Mouse (Mus musculus): Measurements from ENCODE around the gene Nrgn. TPM values are rescaled to one million over a fixed set of nuclear protein-coding genes. Genes with fewer than 3 reads are reported as not detected.

Gene Nrgn
- 3.5 and 3.8 TPM in 2 replicates for polyA plus RNA-seq (2014; fragmentation: Nextera tagmentation; extraction: Ambion mirVana)

DNA sequence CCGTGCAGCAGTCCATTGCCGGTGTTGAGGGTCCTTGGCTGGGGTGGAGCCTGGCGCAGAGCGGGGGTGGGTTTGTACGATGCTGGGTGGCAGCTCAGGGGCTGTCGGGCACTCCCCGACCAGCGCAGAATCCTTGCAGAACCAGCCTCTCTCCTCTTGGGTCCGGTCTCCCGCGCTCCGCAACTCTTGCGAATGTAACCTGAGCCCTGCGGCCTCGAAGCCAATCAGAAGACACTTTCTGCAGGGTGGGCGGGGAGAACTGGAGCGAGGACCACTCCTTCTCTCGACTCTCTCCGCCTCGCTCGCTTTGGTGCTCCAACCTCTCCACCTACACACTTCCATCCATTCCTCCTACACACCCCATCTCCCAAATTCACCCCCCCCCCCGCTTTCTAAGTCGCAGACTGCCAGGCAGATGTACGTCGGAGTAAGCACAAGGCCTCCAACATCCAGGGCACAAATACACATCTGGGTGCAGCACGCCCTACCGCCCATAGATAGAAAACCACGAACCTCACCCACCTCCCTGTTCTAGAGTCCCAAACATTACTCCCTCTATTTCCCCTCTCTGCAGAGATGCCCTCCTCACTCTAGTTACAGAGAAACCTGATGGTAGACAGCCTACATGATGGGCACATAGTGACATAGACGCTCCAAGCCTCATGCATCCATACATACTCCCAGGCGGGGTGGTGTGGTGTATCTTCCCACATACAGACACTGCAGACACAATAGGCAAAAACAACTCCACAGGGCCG lies at the start of gene Nrgn:
Gene Nrgn, minus strand, starts transcription at position 369 of the 758 bp plus-strand sequence.
- peak within 1 kb of the TSS; percentile 88 for H3K4me2 ChIP-seq (ENCODE audit: low read length)
- peak within 1 kb of the TSS; percentile 43 to 52 for H3K4me3 ChIP-seq (ENCODE audit: control insufficient read depth in 1 of 2, insufficient read depth in 1 of 2, low read depth in 1 of 2, low read length in 2 of 2)
- peak within 1 kb of the TSS; percentile 56 for H3K9ac ChIP-seq (ENCODE audit: low read length)
- H3K27ac ChIP-seq (replicated peaks in 1 of 2; ENCODE audit: control insufficient read depth in 1 of 2, insufficient read depth in 1 of 2, low read depth in 2 of 2, low read length in 2 of 2), result no peak within 1 kb of the TSS
- H3K36me3 ChIP-seq (ENCODE audit: control insufficient read depth, insufficient read depth, low read length), result no peaks in the 10 kb centered on the region
- H3K27me3 ChIP-seq (ENCODE audit: control insufficient read depth, insufficient read depth, low read length), result peaks cover 54% of the 10 kb centered on the region
- H3K9me3 ChIP-seq (ENCODE audit: control insufficient read depth, low read length), result no peaks in the 10 kb centered on the region
- WGBS, result 4% methylated on average over 30 of the region's 31 CpGs
- peaks cover 10 to 18% of the 10 kb centered on the region in 2 experiments; a peak in 3 of 4 replicates for H3K4me1 ChIP-seq (ENCODE audit: control insufficient read depth in 2 of 2, insufficient read depth in 2 of 2, low read length in 2 of 2)
- ATAC-seq (ENCODE audit: insufficient number of reproducible peaks, insufficient read depth, low FRiP score, low read depth), result peak; percentile 83

DNA sequence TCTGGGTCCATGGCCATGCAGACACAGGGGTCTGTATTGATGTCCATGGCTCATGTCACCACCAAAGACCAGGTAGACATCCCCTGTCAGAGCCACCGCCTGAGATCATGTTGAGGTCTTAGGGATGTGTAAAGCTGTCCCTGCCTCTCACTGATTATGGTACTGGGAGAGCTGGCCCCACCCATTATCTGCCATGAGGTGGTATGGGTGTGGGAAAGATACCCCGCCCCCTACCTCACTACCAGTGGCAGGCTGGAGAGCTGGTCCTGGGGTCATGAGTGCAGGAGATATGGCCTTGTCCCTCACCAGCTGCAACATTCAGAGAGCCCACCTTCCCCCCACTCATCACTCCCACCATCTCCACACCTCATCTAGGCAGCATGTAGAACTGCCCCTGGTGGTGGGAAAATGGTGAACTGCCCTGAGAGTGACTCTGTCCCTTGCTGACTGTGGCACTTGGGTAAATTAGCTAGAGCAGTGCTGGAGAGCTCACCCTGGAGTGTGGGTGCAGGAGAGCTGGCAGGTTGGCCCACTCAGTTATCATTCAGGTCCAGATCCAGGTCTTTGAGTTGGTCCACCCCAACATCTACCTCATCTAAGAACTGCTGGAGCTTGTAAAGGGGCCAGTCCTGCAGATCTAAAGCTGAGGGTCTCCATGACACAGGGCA lies 48.0 kb upstream of the Nrgn start:
- Histone ChIP-seq H3K9me3 (ENCODE audit: control insufficient read depth, low read length) (no peaks in the 10 kb centered on the region), H3K4me2 (ENCODE audit: low read length) (no peak overlapping the region), H3K36me3 (ENCODE audit: control insufficient read depth, insufficient read depth, low read length) (no peaks in the 10 kb centered on the region), H3K4me1 (ENCODE audit: control insufficient read depth in 2 of 2, insufficient read depth in 2 of 2, low read length in 2 of 2) (no peaks in the 10 kb centered on the region), H3K27ac (replicated peaks in 1 of 2; ENCODE audit: control insufficient read depth in 1 of 2, insufficient read depth in 1 of 2, low read depth in 2 of 2, low read length in 2 of 2) (no peak overlapping the region), H3K27me3 (ENCODE audit: control insufficient read depth, insufficient read depth, low read length) (no peaks in the 10 kb centered on the region), H3K4me3 (ENCODE audit: control insufficient read depth in 1 of 2, insufficient read depth in 1 of 2, low read depth in 1 of 2, low read length in 2 of 2) (no peak overlapping the region), H3K9ac (ENCODE audit: low read length) (no peak overlapping the region)
- no peak for ATAC-seq (ENCODE audit: insufficient number of reproducible peaks, insufficient read depth, low FRiP score, low read depth)
- WGBS, result 70% methylated on average over 2 of the region's 2 CpGs

DNA sequence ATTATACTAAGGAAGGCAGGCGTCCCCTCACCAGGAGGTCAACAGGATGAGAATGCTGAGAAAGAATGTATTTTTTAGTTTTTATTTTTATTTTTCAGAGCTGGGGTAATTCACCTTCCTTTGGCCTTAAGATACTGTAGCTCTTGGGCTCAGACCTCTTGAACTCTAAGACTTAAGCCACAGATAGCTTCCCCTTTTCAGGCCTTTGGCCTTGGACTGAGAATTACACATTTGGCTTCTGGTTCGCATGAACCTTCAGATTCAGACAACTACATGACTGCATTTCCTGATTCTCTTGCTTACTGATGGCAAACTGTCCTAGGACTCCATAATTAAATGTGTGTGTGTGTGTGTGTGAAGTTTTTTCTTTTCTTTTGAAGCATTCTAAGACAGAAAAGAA lies 45.9 kb upstream of the Nrgn start:
- H3K27ac ChIP-seq (replicated peaks in 1 of 2; ENCODE audit: control insufficient read depth in 1 of 2, insufficient read depth in 1 of 2, low read depth in 2 of 2, low read length in 2 of 2), result no peak overlapping the region
- no peaks in the 10 kb centered on the region for H3K9me3 ChIP-seq (ENCODE audit: control insufficient read depth, low read length)
- no peaks in the 10 kb centered on the region for H3K36me3 ChIP-seq (ENCODE audit: control insufficient read depth, insufficient read depth, low read length)
- ATAC-seq (ENCODE audit: insufficient number of reproducible peaks, insufficient read depth, low FRiP score, low read depth), result no peak
- WGBS, result 94% methylated on average over 2 of the region's 2 CpGs
- no peak overlapping the region for H3K9ac ChIP-seq (ENCODE audit: low read length)
- no peak overlapping the region for H3K4me3 ChIP-seq (ENCODE audit: control insufficient read depth in 1 of 2, insufficient read depth in 1 of 2, low read depth in 1 of 2, low read length in 2 of 2)
- H3K27me3 ChIP-seq (ENCODE audit: control insufficient read depth, insufficient read depth, low read length), result no peaks in the 10 kb centered on the region
- H3K4me2 ChIP-seq (ENCODE audit: low read length), result no peak overlapping the region
- H3K4me1 ChIP-seq (ENCODE audit: control insufficient read depth in 2 of 2, insufficient read depth in 2 of 2, low read length in 2 of 2), result no peaks in the 10 kb centered on the region

DNA sequence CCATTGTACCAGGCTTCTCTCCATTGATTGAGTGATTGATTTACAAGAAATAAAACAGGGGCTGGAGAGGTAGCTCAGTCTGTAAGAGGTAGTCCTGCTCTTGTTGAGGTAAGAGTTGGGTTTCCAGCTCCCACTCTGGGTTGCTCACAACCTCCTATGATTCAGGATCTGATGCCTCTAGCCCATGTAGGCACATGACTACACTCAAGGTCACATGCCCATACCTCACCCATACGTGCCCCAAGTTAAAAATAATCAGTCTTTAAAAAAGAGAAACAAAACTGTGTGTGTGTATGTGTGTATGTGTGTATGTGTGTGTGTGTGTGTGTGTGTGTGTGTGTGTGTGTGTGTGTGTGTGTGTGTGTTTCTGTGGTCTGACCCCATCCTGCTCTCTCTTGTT lies 42.9 kb upstream of the Nrgn start:
- H3K27ac ChIP-seq (replicated peaks in 1 of 2; ENCODE audit: control insufficient read depth in 1 of 2, insufficient read depth in 1 of 2, low read depth in 2 of 2, low read length in 2 of 2), result no peak overlapping the region
- no peak overlapping the region for H3K9ac ChIP-seq (ENCODE audit: low read length)
- WGBS, result 52% methylated on average over 1 of the region's 1 CpGs
- no peaks in the 10 kb centered on the region for H3K27me3 ChIP-seq (ENCODE audit: control insufficient read depth, insufficient read depth, low read length)
- no peak overlapping the region for H3K4me2 ChIP-seq (ENCODE audit: low read length)
- no peak for ATAC-seq (ENCODE audit: insufficient number of reproducible peaks, insufficient read depth, low FRiP score, low read depth)
- H3K4me1 ChIP-seq (ENCODE audit: control insufficient read depth in 2 of 2, insufficient read depth in 2 of 2, low read length in 2 of 2), result no peaks in the 10 kb centered on the region; a peak in 1 of 4 replicates
- H3K9me3 ChIP-seq (ENCODE audit: control insufficient read depth, low read length), result no peaks in the 10 kb centered on the region
- no peaks in the 10 kb centered on the region for H3K36me3 ChIP-seq (ENCODE audit: control insufficient read depth, insufficient read depth, low read length)
- H3K4me3 ChIP-seq (ENCODE audit: control insufficient read depth in 1 of 2, insufficient read depth in 1 of 2, low read depth in 1 of 2, low read length in 2 of 2), result no peak overlapping the region

DNA sequence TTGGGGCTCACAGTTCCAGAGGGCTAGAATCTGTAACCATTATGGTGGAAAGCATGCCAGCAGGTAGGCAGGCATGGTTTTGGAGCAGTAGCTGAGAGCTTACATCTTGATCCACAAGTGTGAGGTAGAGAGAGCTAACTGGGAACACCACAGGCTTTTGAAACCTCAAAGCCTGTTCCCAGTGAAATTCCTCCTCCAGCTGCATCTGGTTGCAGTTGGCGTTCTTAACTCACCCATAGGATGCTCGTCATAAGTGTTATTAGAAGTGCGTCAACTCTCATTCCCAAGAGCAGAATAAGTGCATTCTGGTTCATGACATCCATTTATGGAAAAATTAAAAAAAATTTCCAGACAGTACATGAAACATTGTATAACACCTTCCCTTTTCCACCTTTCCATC lies 41.0 kb upstream of the Nrgn start:
- Histone ChIP-seq H3K4me2 (ENCODE audit: low read length) (no peak overlapping the region), H3K27me3 (ENCODE audit: control insufficient read depth, insufficient read depth, low read length) (no peaks in the 10 kb centered on the region), H3K36me3 (ENCODE audit: control insufficient read depth, insufficient read depth, low read length) (no peaks in the 10 kb centered on the region), H3K27ac (replicated peaks in 1 of 2; ENCODE audit: control insufficient read depth in 1 of 2, insufficient read depth in 1 of 2, low read depth in 2 of 2, low read length in 2 of 2) (no peak overlapping the region), H3K4me1 (ENCODE audit: control insufficient read depth in 2 of 2, insufficient read depth in 2 of 2, low read length in 2 of 2) (no peaks in the 10 kb centered on the region; a peak in 1 of 4 replicates), H3K4me3 (ENCODE audit: control insufficient read depth in 1 of 2, insufficient read depth in 1 of 2, low read depth in 1 of 2, low read length in 2 of 2) (no peak overlapping the region), H3K9me3 (ENCODE audit: control insufficient read depth, low read length) (no peaks in the 10 kb centered on the region), H3K9ac (ENCODE audit: low read length) (no peak overlapping the region)
- WGBS, result 91% methylated on average over 3 of the region's 3 CpGs
- ATAC-seq (ENCODE audit: insufficient number of reproducible peaks, insufficient read depth, low FRiP score, low read depth), result no peak

DNA sequence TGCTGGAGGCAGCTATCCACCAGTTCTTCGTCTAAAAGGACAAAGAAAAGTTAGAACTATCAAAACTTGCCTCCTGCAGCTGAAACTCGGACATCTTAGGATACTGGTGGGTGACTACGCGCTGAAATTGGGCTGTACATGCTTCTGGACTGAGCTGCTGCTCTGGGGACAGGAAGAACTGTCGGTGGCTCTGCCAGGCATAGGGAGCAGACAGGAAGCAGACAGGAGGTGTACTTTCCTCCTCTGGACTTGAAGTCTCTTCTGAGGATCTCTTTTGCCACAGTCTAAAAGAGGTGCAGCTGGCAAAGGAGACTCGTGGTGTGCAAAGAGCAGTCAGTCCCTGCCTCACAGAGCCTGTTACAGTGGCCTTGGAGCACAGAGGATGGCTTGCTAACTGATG lies 39.9 kb upstream of the Nrgn start:
- WGBS, result 43% methylated on average over 6 of the region's 6 CpGs
- H3K9ac ChIP-seq (ENCODE audit: low read length), result no peak overlapping the region
- H3K27me3 ChIP-seq (ENCODE audit: control insufficient read depth, insufficient read depth, low read length), result no peaks in the 10 kb centered on the region
- no peaks in the 10 kb centered on the region for H3K36me3 ChIP-seq (ENCODE audit: control insufficient read depth, insufficient read depth, low read length)
- no peak overlapping the region for H3K4me3 ChIP-seq (ENCODE audit: control insufficient read depth in 1 of 2, insufficient read depth in 1 of 2, low read depth in 1 of 2, low read length in 2 of 2)
- no peaks in the 10 kb centered on the region; a peak in 1 of 4 replicates for H3K4me1 ChIP-seq (ENCODE audit: control insufficient read depth in 2 of 2, insufficient read depth in 2 of 2, low read length in 2 of 2)
- no peaks in the 10 kb centered on the region for H3K9me3 ChIP-seq (ENCODE audit: control insufficient read depth, low read length)
- H3K27ac ChIP-seq (replicated peaks in 1 of 2; ENCODE audit: control insufficient read depth in 1 of 2, insufficient read depth in 1 of 2, low read depth in 2 of 2, low read length in 2 of 2), result no peak overlapping the region
- no peak overlapping the region for H3K4me2 ChIP-seq (ENCODE audit: low read length)
- no peak for ATAC-seq (ENCODE audit: insufficient number of reproducible peaks, insufficient read depth, low FRiP score, low read depth)

DNA sequence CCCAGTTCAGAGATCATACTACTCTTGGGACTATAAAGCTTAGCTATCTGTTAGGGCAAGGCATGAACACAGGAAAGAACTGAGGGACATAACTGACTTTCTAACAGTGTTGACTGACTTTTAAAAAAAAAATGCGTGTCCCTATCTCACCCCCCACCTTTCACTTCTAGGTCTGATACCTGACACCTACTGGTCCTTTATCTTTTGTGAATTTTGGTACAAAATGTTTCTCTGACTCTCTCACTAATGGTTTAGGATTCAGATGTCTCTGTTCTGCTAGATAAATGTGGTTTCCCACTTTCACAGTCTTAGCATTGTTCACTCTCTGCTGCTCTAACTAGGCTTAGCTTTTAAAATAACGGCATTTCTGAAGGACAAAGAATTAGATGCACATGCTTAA lies 39.3 kb upstream of the Nrgn start:
- Histone ChIP-seq H3K27me3 (ENCODE audit: control insufficient read depth, insufficient read depth, low read length) (no peaks in the 10 kb centered on the region), H3K36me3 (ENCODE audit: control insufficient read depth, insufficient read depth, low read length) (no peaks in the 10 kb centered on the region), H3K4me3 (ENCODE audit: control insufficient read depth in 1 of 2, insufficient read depth in 1 of 2, low read depth in 1 of 2, low read length in 2 of 2) (no peak overlapping the region), H3K4me1 (ENCODE audit: control insufficient read depth in 2 of 2, insufficient read depth in 2 of 2, low read length in 2 of 2) (no peaks in the 10 kb centered on the region; a peak in 1 of 4 replicates), H3K9ac (ENCODE audit: low read length) (no peak overlapping the region), H3K27ac (replicated peaks in 1 of 2; ENCODE audit: control insufficient read depth in 1 of 2, insufficient read depth in 1 of 2, low read depth in 2 of 2, low read length in 2 of 2) (no peak overlapping the region), H3K4me2 (ENCODE audit: low read length) (no peak overlapping the region), H3K9me3 (ENCODE audit: control insufficient read depth, low read length) (no peaks in the 10 kb centered on the region)
- 59% methylated on average over 2 of the region's 2 CpGs for WGBS
- no peak for ATAC-seq (ENCODE audit: insufficient number of reproducible peaks, insufficient read depth, low FRiP score, low read depth)

Data from heart, embryonic 14.5 days (tissue).